Mouse (Mus musculus) adrenal gland, postnatal 36 days (tissue): Measurements from ENCODE around the gene Ctdspl. TPM values are rescaled to one million over a fixed set of nuclear protein-coding genes. Genes with fewer than 3 reads are reported as not detected.

Source experiments
- DNase-seq, 2 experiments: peaks; one replicate each; pipeline ENCODE4 v3.0.0; 2021; ENCODE audit warnings: mixed read lengths in 1 of 2
- total RNA-seq, 2 experiments: library from RNA; stranded (reverse); gene quantifications; 2 replicates each; pipeline ENCODE4 v1.2.3; 2021

Ctdspl gene
- total RNA-seq, 2 experiments from 2014 or later, result 30.4 to 32.8 TPM

GRCm38 (mm10) chr9:118988787-118989580, 62.7 kb downstream of the Ctdspl start:
- DNase-seq, result no peak

GRCm38 (mm10) chr9:118990490-118990889, 64.2 kb downstream of the Ctdspl start:
- no peak for DNase-seq

- no peak for DNase-seq
These were observed 65.7 kb downstream of the Ctdspl start for GRCm38 (mm10) chr9:118991750-118992585.

- DNase-seq, result no peak
These were observed 66.3 kb downstream of the Ctdspl start for GRCm38 (mm10) chr9:118992586-118992955.

DNA sequence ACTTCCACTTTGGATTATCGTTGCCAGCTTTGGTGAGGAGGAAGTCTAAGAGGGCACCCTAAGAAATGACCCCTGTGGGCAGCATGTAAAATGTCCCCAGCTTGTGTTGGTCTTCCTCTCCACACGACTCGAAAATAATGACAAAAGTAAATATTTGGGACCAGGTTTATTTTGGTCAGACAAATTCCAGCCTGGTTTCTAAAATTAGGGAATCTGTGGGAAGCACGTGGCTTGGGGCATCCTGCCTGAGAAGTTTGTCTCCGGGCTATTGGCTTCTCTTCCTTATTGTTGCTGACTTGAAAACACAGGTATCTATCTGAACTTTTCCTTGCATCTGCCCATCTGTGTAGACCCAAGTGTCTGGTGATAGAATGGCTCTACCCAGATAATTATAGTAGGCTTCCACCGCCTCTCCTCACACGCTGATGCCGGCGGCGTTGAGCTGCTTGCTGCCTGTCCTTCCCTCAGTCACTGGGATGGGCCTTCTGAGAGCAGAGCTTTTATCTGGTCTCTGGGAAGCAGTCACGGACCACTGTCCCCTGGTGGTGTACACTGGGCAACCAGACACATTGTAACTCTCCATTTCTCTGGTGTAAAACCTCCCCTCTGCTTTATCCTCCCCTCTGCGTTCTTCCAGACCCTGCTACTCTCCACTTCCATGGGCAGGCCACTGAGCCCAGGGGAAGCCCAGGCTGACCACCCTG, 68.4 kb downstream of the Ctdspl start:
- no peak for DNase-seq

- DNase-seq, result no peak
These were observed 69.3 kb downstream of the Ctdspl start for GRCm38 (mm10) chr9:118995539-118995938.

DNA sequence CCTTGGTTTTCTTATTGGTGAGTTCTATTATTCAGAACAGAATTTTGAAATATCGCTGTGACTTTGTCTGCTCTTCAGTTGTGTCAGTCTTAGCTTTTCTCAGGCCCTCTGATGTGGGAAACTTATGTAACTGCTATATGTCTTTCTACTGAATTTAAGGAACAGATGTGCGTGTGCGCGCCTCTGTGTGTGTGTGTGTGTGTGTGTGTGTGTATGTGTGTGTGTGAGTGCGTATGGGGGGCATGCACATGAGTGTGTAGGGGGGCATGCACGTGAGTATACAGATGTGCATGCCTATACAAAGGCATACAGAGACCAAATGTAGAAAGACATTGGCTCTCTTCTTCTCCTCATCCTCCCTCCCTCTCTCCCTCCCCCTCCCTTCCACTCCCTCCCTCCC, 71.0 kb downstream of the Ctdspl start:
- DNase-seq, result no peak

DNA sequence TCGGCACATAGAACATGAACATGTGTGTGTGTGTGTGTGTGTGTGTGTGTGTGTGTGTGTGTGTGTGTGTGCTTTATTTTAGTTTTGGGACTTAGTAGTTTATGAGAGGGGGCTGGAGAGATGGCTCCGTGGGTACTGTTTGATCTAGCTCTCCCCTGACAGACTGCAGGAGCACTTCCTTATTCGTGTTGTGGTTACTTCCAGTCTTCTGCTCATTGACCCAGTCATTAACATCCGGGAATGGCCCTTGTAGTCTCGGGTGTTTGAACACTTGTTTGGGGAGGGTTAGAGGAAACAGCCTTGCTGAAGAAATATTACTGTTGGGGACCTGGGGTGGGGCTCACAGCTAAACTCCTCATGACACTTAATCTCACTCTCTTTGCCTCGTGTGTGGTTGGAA, 73.9 kb downstream of the Ctdspl start:
- DNase-seq, result no peak

- peak; percentile 12 to 37 for DNase-seq
These were observed 76.0 kb downstream of the Ctdspl start for GRCm38 (mm10) chr9:119002267-119002666.

- no peak for DNase-seq
These were observed 77.9 kb downstream of the Ctdspl start for GRCm38 (mm10) chr9:119003990-119004702.

DNA sequence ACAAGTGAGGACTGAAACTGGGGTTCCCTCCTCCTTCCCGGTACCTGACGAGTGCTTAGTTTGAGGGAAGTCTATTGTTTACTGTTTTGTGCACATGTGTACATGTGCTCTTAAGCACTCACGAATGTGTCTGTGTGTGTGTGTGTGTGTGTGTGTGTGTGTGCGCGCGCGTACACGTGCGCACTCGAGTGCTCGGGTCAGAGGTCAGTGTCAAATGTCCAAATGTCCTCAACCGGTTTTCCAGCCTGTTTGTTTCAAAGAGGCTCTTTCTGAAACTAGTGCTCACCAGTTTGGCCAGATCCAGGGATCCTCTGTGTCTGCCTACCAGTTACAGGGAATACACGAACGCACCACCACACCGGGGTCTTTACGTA, 78.4 kb downstream of the Ctdspl start:
- DNase-seq, result no peak

DNA sequence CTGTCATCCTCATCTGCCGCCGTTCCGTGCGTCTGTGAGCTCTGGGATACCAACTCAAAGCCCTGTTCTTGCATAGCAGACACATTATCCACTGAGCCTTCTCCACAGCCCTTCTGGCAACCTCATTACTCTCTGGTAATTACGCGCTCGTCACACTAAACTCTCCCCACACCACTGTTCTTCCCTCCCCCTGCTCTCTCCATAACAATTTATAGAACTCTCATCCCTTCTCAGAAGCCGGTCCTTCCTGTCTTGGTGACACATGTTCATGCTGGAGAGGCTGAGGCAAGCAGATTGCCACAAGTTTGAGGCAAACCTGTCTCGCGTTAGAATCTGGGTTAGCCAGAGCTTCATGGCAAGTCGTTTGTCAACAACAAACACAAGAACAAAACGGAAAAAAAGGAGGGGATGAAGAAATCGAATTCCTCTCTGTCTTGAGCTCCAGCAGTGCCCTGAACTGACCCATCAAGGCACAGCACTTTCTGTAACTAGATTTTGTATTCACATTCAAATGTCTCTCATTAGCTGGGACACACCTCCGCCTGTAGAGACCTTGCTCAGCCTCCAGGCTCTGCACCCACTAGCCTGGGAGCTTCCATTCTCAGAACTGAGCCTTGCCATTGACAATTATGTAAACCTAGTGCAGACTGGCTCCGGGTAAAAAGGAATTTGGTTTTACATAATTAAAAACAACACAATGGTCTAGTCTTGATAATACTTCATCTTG, 79.2 kb downstream of the Ctdspl start:
- DNase-seq, result no peak

DNA sequence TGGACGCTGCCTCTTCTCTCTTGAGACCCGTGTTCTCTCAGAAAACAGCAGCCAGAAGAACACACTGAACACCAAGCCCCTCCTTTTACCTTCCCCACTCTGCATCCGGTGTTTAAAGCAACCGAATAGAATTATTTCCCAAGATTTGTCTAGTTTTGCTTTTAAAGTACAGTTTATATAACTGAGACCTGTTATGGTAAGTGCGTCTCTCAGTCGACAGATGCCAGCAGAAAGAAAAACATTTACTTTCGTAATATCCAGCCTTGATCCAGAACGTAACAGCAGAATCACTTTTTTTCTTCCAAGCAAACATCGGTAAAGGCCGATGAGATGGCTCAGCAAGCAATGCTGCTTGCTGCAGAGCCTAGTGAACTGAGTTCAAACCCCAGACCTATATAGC, 81.0 kb downstream of the Ctdspl start:
- DNase-seq, result no peak

- DNase-seq, result no peak
These were observed 82.6 kb downstream of the Ctdspl start for GRCm38 (mm10) chr9:119008871-119009270.

DNA sequence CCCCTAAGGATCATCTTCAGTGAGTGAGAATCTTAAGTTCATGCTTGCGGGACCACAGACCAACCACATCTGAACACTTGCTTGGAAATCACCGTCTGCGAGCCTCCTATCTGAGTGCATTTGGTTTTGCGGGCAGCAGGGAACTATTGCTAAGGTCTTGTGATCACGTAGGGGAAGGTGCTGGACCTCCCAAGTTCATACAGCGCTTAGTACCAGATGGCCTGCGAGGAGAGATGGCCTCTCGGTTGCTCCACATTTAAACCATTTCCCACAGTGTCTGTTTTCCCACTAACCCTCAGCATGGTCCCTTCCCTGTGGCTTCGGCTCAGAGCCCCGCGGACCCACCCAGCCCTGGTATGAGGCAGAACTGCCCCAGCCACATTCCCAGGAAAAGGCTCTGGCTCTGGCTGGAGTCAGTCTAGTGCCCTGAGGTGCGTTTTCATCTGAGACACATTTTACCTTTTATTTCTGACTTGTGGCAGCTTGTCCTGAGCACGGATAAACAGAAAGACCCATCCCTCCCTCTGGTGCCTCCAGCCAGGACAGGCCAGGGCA, 84.0 kb downstream of the Ctdspl start:
- no peak for DNase-seq

DNA sequence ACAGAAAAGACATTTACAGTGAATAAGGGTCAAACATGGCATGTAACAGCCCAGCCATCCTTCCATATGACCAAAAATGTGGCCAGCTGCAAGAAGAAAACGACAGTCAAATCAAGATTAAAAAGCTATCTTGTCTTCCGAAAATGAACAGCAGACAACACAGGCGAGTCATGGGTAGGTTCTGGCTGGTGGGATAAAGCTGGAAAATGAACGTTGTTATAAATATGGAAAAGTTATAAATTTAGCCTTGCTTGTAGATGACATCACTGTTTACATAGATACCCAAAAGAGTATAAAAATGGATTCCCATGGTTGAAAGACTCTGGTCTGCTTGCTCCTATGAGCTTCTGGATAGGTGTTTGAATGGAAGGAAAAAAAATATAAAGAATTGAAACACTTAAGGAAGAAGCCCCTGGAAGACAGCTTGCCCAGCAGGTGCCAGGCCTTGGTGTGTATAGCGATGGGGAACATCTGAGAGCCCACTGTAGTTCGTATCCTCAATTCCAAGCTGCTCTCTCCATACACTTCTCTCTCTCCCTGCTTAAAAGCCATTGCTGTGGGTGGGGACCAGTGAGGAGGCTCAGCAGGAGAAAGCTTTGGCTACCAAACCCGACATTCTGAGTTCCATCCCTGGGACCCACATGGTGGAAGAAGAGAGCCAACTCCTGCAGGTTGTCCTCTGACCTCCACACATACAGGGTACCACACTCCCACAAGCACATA, 90.7 kb downstream of the Ctdspl start:
- DNase-seq, result no peak

DNA sequence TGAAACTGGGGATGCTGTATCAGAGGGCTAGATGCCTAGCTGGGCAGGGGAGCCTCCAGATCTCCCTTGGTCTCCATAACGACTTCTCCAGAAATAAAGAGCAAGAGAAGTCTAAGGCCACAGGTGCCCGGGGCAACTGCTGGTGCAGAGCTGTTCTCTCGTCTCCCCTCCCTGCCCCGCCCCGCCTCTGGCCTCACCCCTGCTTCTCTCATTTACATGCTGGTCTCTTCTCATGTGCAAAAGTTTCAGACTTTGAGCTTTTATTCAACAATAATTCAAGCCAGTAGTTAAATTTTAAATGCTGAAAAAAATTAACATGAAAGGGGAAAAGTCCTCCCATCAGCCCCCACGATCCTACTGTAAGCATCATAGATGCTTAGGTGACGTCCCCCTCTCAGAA, 95.5 kb downstream of the Ctdspl start:
- DNase-seq, result no peak

GRCm38 (mm10) chr9:119025263-119025662, 99.0 kb downstream of the Ctdspl start:
- no peak for DNase-seq

GRCm38 (mm10) chr9:119025832-119026331, 99.6 kb downstream of the Ctdspl start:
- no peak for DNase-seq

DNA sequence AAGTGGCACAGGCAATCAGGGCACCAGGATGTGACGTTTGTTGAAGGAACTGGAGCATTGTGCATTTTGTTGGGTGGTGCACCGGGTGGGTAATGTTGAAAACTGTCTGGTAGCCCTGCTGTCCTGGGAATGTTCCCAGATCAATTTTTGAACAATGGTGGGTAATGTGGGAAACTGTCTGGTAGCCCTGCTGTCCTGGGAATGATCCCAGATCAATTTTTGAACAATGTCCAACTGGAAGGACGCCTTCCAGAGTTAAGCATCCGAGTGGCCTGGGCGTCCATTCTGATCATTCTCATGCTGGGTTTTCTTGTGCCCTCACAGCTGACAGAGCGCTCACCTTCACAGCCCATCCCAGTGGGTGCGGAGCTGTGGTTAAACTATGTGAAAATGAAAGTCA, 101.1 kb downstream of the Ctdspl start:
- DNase-seq, result no peak
